13 mouse cellular contexts compared by ENCODE assay signal in genomic region chr5:135812991-135813390, GRCm38 (mm10). TPM values are rescaled to one million over a fixed set of nuclear protein-coding genes. Genes with fewer than 3 reads are reported as not detected.
DNase-seq lines count a peak whose midpoint lies in the region; ATAC-seq and TF ChIP-seq lines count a peak whose summit lies in the region.
"Had no signal": no experiment of that assay in that cellular context is flagged by ENCODE, and none has a peak within 500 bp of the region (broad histone marks: within the 10 kb centered on the region; RNA-seq: fewer than 3 reads in every experiment).

No protein-coding gene starts in this region.

- H3K27ac ChIP-seq in left cerebral cortex, adult 2 months, result no peak overlapping the region
- H3K27ac ChIP-seq: heart, embryonic 13.5 days; kidney, embryonic 15.5 days; stomach, embryonic 15.5 days had no signal

- ATAC-seq in erythroid progenitor cell, adult 5-6 weeks (replicated peaks; ENCODE audit: low FRiP score, poor library complexity, severe bottlenecking), result no peak

- intact Hi-C loops in left cerebral cortex, adult 2 months (cut with DNase I), result no loop called here

- no peak overlapping the region for H3K4me3 ChIP-seq in left cerebral cortex, adult 2 months
- H3K4me3 ChIP-seq: heart, embryonic 13.5 days; kidney, embryonic 15.5 days; stomach, embryonic 15.5 days had no signal

- no peak for TF ChIP-seq CTCF in left cerebral cortex, adult 2 months (IDR thresholded peaks at IDR 0.05)

- DNase-seq in adrenal gland, postnatal 14 days, result peak; percentile 68
- no peak for DNase-seq in adrenal gland, adult 8-10 months
- peak; percentile 60 for DNase-seq in adrenal gland, postnatal 25 days
- peak; percentile 90 to 91 for DNase-seq in cerebellum, postnatal 36 days
- DNase-seq in left cerebral cortex, adult 2 months (ENCODE audit: extremely low spot score in 1 of 2, low spot score in 2 of 2), result peak; percentile 58 to 70
- DNase-seq in testis, postnatal 10 days (ENCODE audit: low spot score), result no peak
- no peak for DNase-seq in spleen, adult 12 weeks (ENCODE audit: low spot score)
- DNase-seq: liver had no signal

RNA-seq across cellular contexts. Expression of gene Srrm3, which starts 6.3 kb away (rescaled TPM):
- total RNA-seq in adrenal gland, postnatal 14 days (2021), result 2.7 and 4.3 TPM in 2 replicates
- 1 to 10 TPM; 2.4 to 8.4 (median 5.9) TPM for total RNA-seq in adrenal gland, adult 8-10 months (2022)
- total RNA-seq in adrenal gland, postnatal 25 days (2021), result 1.7 and 5.6 TPM in 2 replicates
- total RNA-seq in left cerebral cortex, adult 2 months (2021), result 100 to 1,000 TPM in 1 of 2 experiments, 10 to 100 TPM in 1; 97.9 to 109 TPM
- not detected in 2 replicates for total RNA-seq in erythroid progenitor cell, adult 5-6 weeks (2015; ENCODE audit: low replicate concordance)
- total RNA-seq in erythroid progenitor cell, adult 5-6 weeks (2017; ENCODE audit: low replicate concordance), result not detected in 2 replicates
- total RNA-seq: megakaryocyte progenitor cell, adult 5-6 weeks had no signal

RNA-seq across cellular contexts. Expression of gene Mdh2, which starts 34.7 kb away (rescaled TPM):
- 957 and 984 TPM in 2 replicates for total RNA-seq in adrenal gland, postnatal 14 days (2021)
- 100 to 1,000 TPM; 310 to 438 (median 388) TPM for total RNA-seq in adrenal gland, adult 8-10 months (2022)
- 408 and 463 TPM in 2 replicates for total RNA-seq in adrenal gland, postnatal 25 days (2021)
- total RNA-seq in left cerebral cortex, adult 2 months (2021), result 100 to 1,000 TPM; 379 to 386 TPM
- 156 and 193 TPM in 2 replicates for total RNA-seq in erythroid progenitor cell, adult 5-6 weeks (2015; ENCODE audit: low replicate concordance)
- 74.0 and 81.6 TPM in 2 replicates for total RNA-seq in erythroid progenitor cell, adult 5-6 weeks (2017; ENCODE audit: low replicate concordance)

RNA-seq across cellular contexts. Expression of gene Styxl1, which starts 34.8 kb away (rescaled TPM):
- 0.30 and 0.37 TPM in 2 replicates for total RNA-seq in adrenal gland, postnatal 14 days (2021)
- under 1 TPM in 3 of 4 experiments, not detected in 1; 0.38 to 0.77 (median 0.73) TPM for total RNA-seq in adrenal gland, adult 8-10 months (2022)
- total RNA-seq in adrenal gland, postnatal 25 days (2021), result 0.36 TPM in 1 of 2 replicates, not detected in the other
- not detected for total RNA-seq in left cerebral cortex, adult 2 months (2021)
- not detected in 2 replicates for total RNA-seq in erythroid progenitor cell, adult 5-6 weeks (2015; ENCODE audit: low replicate concordance)
- not detected in 2 replicates for total RNA-seq in erythroid progenitor cell, adult 5-6 weeks (2017; ENCODE audit: low replicate concordance)
- total RNA-seq: megakaryocyte progenitor cell, adult 5-6 weeks had no signal

Comparison
In these comparisons a context has a peak if more than half of its experiments do, and no peak if none do; other contexts are left out.
1. DNase-seq: peak in adrenal gland, postnatal 14 days (single experiment), adrenal gland, postnatal 25 days (single experiment), cerebellum, postnatal 36 days (2 of 2) and left cerebral cortex, adult 2 months (2 of 2); none in adrenal gland, adult 8-10 months (single experiment), testis, postnatal 10 days (single experiment) and spleen, adult 12 weeks (single experiment).
2. RNA of gene Srrm3, which starts 6.3 kb away (total RNA-seq): 97.9 to 109 TPM in left cerebral cortex, adult 2 months; 2.4 to 8.4 TPM in adrenal gland, adult 8-10 months, 1.7 to 5.6 TPM in adrenal gland, postnatal 25 days, 2.7 to 4.3 TPM in adrenal gland, postnatal 14 days and not detected in erythroid progenitor cell, adult 5-6 weeks; every median in the first group is over 10 times any median in the second.